Mouse (Mus musculus) C2C12 (cell line): Measurements from ENCODE around the gene Atg4a-ps.

Source experiments
- CTCF ChIP-seq: IDR thresholded peaks from one replicate; pipeline ENCODE4 v1.5.1; 2011; ENCODE audit not compliant: control insufficient read depth, insufficient read depth, insufficient read length
- FOSL1 ChIP-seq: IDR thresholded peaks from one replicate; pipeline ENCODE4 v1.8.0; 2011; ENCODE audit warnings: mild to moderate bottlenecking, low read length; ENCODE audit not compliant: poor library complexity, insufficient read depth, severe bottlenecking
- MAX ChIP-seq: IDR thresholded peaks from one replicate; pipeline ENCODE4 v1.6.1; 2011; ENCODE audit warnings: mild to moderate bottlenecking, control low read depth
- MYOD1 ChIP-seq: IDR thresholded peaks from one replicate; pipeline ENCODE4 v1.6.1; 2011; ENCODE audit warnings: low read depth; ENCODE audit not compliant: control insufficient read depth, insufficient read length
- MYOG ChIP-seq: IDR thresholded peaks from one replicate; pipeline ENCODE4 v1.6.1; 2011; ENCODE audit not compliant: control insufficient read depth, insufficient read length; ENCODE audit errors: extremely low read depth

GRCm38 (mm10) chr3:103633124-103633523 is 12.7 kb downstream of the Atg4a-ps start:
- TF ChIP-seq CTCF (no peak), FOSL1 (no peak), MYOD1 (no peak), MAX (no peak), MYOG (no peak)
